ENCODE assay signal across 15 mouse cellular contexts in genomic region chr14:25031756-25032680, GRCm38 (mm10).
DNase-seq lines count a peak whose midpoint lies in the region; ATAC-seq lines count a peak whose summit lies in the region.
"Had no signal": no experiment of that assay in that cellular context is flagged by ENCODE, and none has a peak within 500 bp of the region (broad histone marks: within the 10 kb centered on the region; RNA-seq: fewer than 3 reads in every experiment).

No protein-coding gene starts in this region.

- no peak for DNase-seq in neural tube, embryonic 11.5 days (ENCODE audit: low spot score)
- DNase-seq in neural tube, embryonic 10.5 days (ENCODE audit: extremely low spot score, low spot score), result no peak
- DNase-seq in layer of hippocampus, postnatal 36 days, result peak; percentile 27 to 41
- peak; percentile 44 for DNase-seq in telencephalon, adult 2 months (ENCODE audit: low read depth, low spot score)
- no peak for DNase-seq in frontal cortex, postnatal 25 days (ENCODE audit: low spot score in 2 of 2)
- DNase-seq in adrenal gland, adult (ENCODE audit: inconsistent age in 2 of 2, low spot score in 1 of 2), result no peak
- DNase-seq: adrenal gland, postnatal 14 days; cerebellum, postnatal 25 days; heart, adult 2 months; heart, postnatal 10 days; kidney, adult 8-10 months; left cerebral cortex, postnatal 4 days; right cerebral cortex, postnatal 14 days had no signal

- 67% methylated on average over 12 of the region's 12 CpGs for WGBS in neural tube, embryonic 11.5 days
- 45% methylated on average over 12 of the region's 12 CpGs for WGBS in embryonic facial prominence, embryonic 13.5 days

- no peak overlapping the region for H3K4me2 ChIP-seq in neural tube, embryonic 11.5 days (ENCODE audit: low read depth)
- no peak overlapping the region for H3K4me2 ChIP-seq in embryonic facial prominence, embryonic 13.5 days
- H3K4me2 ChIP-seq: midbrain, embryonic 13.5 days had no signal

- 0 out of 2 replicates have a peak overlapping the region, but pooled peaks have one; percentile 47 for H3K27ac ChIP-seq in neural tube, embryonic 11.5 days (ENCODE audit: low read depth, low read length)
- H3K27ac ChIP-seq in embryonic facial prominence, embryonic 13.5 days, result peak overlapping the region; percentile 53
- H3K27ac ChIP-seq: heart, adult 2 months; midbrain, embryonic 13.5 days had no signal

- peaks cover 10% of the 10 kb centered on the region for H3K4me1 ChIP-seq in neural tube, embryonic 11.5 days (ENCODE audit: control insufficient read depth, insufficient read depth, low read length)
- peaks cover 23% of the 10 kb centered on the region for H3K4me1 ChIP-seq in embryonic facial prominence, embryonic 13.5 days

- H3K27me3 ChIP-seq in neural tube, embryonic 11.5 days (ENCODE audit: control insufficient read depth, insufficient read depth, low read length), result no peaks in the 10 kb centered on the region
- no peaks in the 10 kb centered on the region for H3K27me3 ChIP-seq in embryonic facial prominence, embryonic 13.5 days
- H3K27me3 ChIP-seq: midbrain, embryonic 13.5 days had no signal

- H3K4me3 ChIP-seq in neural tube, embryonic 11.5 days (ENCODE audit: low read depth, low read length), result no peak overlapping the region
- H3K4me3 ChIP-seq in embryonic facial prominence, embryonic 13.5 days, result no peak overlapping the region
- H3K4me3 ChIP-seq: heart, adult 2 months; midbrain, embryonic 13.5 days had no signal

- H3K36me3 ChIP-seq in neural tube, embryonic 11.5 days (ENCODE audit: control insufficient read depth, insufficient read depth, low read length), result no peaks in the 10 kb centered on the region
- no peaks in the 10 kb centered on the region for H3K36me3 ChIP-seq in embryonic facial prominence, embryonic 13.5 days
- H3K36me3 ChIP-seq: midbrain, embryonic 13.5 days had no signal

- no peaks in the 10 kb centered on the region for H3K9me3 ChIP-seq in neural tube, embryonic 11.5 days (ENCODE audit: control insufficient read depth, low read length)
- no peaks in the 10 kb centered on the region for H3K9me3 ChIP-seq in embryonic facial prominence, embryonic 13.5 days
- H3K9me3 ChIP-seq: midbrain, embryonic 13.5 days had no signal

- no peak for ATAC-seq in neural tube, embryonic 11.5 days (ENCODE audit: insufficient read depth, low FRiP score, low TSS enrichment)
- ATAC-seq in embryonic facial prominence, embryonic 13.5 days (ENCODE audit: insufficient number of reproducible peaks, insufficient read depth, low FRiP score, low TSS enrichment, low read depth), result no peak
- ATAC-seq: midbrain, embryonic 13.5 days had no signal

- no peak overlapping the region for H3K9ac ChIP-seq in neural tube, embryonic 11.5 days (ENCODE audit: low read length)
- H3K9ac ChIP-seq in embryonic facial prominence, embryonic 13.5 days, result no peak overlapping the region
- H3K9ac ChIP-seq: midbrain, embryonic 13.5 days had no signal

Comparison
In these comparisons a context has a peak if more than half of its experiments do, and no peak if none do; other contexts are left out.
1. DNase-seq: peak in layer of hippocampus, postnatal 36 days (2 of 2) and telencephalon, adult 2 months (single experiment); none in neural tube, embryonic 11.5 days (single experiment), neural tube, embryonic 10.5 days (single experiment), frontal cortex, postnatal 25 days (0 of 2) and adrenal gland, adult (0 of 2).